Mouse (Mus musculus): ENCODE measurements around the gene Ctcfl.

GRCm38 (mm10) chr2:173157871-173158270 lies 38.5 kb upstream of the Ctcfl start:
- TF ChIP-seq POLR2A (IDR thresholded peaks at IDR 0.05; ENCODE audit: extremely low read depth, insufficient read depth, low read length), result no peak
- no peak for TF ChIP-seq CTCF (IDR thresholded peaks at IDR 0.05; ENCODE audit: extremely low read depth, insufficient read depth, low read length)

All from cortical plate, adult 2 months (tissue).